Mouse (Mus musculus): Measurements from ENCODE around the gene Duox2. TPM values are rescaled to one million over a fixed set of nuclear protein-coding genes. Genes with fewer than 3 reads are reported as not detected.
"Not testable (repeated sequence)": the region's sequence is repeated elsewhere in the genome, so short reads cannot be mapped to it uniquely, and the experiment has no call there.

The Duox2 gene
- total RNA-seq (2015) (not detected in 2 replicates), total RNA-seq (2017) (not detected in 2 replicates)

DNA sequence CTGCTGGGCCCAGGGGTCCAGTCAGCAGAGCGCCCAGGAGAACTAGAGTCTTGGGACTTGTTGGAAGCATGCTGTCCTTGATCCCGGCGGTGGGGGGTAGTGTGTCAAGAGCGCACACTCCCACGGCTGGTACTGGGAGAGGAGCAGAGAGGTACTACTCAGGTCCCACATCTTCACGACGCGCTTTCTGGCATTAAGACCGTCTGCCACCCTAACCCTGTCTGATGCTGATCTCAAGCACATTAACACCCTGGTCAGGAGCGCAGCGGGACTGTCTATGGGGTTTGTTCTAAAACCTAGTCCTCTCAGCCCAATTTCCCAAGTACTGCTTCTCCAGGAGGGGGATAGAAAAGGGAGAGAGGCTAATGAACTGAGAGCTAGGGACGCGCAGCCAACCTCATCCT is at the start of gene Duox2:
Gene Duox2, minus strand, starts transcription at position 354 of the 404 bp plus-strand sequence.
- no peak for ATAC-seq (ENCODE audit: poor library complexity, severe bottlenecking)

DNA sequence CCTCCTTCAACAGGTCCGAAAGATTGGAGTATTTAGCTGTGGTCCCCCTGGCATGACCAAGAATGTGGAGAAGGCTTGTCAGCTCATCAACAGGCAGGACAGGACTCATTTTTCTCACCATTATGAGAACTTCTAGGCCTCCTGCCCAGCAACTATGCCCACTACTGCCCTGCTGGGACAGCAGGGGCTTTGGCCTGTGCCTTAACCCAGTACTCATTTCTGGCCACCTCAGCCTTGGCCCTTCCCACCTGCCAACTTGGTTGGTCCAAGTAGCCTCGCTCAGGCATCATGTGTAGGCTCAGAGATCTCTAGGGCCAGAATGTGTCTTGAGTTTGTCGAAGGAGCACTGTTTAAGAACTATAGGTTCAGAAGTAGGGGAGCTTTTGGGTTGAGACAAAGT is 49.0 kb upstream of the Duox2 start:
- ATAC-seq (ENCODE audit: poor library complexity, severe bottlenecking) = no peak

DNA sequence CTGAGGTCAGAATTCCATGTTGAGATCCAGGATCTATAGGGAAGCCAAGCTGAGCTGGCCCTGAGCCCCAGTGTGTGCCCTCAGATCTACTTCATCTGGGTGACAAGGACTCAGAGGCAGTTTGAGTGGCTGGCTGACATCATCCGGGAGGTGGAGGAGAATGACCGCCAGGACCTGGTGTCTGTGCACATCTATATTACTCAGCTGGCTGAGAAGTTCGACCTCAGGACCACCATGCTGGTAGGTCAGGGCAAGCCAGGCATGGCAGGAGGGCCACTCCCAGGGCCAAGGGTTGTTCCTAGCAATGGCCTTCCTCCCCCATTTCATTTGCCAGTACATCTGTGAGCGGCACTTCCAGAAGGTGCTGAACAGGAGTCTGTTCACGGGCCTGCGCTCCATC is 47.9 kb upstream of the Duox2 start:
- ATAC-seq (ENCODE audit: poor library complexity, severe bottlenecking) = not testable (repeated sequence)

DNA sequence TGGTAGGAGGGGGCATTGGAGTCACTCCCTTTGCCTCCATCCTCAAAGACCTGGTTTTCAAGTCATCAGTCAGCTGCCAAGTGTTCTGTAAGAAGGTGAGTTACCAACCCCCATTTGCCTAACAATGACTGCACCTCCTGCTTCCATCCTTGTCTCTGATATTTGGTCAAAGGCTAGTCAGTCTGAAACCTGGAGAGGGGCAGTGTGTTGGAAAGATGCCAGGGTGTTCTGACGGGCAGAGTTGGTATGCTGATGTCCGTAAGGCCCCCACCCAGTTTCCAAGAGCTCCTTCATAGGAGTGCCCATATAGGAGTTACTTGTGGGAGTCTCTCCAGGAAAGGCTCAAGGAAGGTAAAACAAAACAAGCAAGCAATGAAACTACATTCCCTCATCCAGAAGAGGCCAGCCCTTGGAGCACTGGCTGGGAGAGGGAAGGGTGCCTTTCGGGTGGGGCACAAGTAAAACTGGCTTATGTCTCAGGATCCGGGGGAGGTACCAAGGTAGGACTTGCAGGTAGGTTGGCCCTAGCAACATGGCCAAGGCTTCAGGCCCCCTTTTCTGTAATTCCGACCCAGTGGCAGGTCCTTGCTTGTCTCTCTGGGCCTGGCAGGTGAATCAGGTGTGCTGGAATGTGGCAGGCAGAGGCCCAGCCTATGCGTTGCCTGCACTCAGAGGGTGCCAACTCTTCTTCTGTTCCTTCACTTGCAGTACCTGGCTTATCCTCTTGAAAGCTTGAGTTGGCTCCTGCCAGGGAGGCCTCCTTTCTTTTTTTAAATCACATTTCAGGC is 47.1 kb upstream of the Duox2 start:
- no peak for ATAC-seq (ENCODE audit: poor library complexity, severe bottlenecking)

DNA sequence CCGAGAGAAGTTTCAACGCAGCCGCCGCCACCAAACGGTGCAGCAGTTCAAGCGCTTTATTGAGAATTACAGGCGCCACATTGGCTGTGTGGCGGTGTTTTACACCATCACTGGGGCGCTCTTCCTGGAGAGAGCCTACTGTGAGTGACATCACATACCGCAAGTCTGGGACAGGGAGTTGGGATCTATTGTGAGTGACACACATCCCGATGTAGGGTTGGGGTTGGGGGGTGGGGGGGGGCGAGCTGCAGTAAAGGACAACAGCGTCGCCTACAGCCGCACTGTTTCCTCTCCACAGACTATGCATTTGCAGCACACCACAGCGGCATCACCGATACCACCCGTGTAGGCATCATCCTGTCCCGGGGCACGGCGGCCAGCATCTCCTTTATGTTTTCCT is 39.0 kb upstream of the Duox2 start:
- ATAC-seq (ENCODE audit: poor library complexity, severe bottlenecking) = no peak

DNA sequence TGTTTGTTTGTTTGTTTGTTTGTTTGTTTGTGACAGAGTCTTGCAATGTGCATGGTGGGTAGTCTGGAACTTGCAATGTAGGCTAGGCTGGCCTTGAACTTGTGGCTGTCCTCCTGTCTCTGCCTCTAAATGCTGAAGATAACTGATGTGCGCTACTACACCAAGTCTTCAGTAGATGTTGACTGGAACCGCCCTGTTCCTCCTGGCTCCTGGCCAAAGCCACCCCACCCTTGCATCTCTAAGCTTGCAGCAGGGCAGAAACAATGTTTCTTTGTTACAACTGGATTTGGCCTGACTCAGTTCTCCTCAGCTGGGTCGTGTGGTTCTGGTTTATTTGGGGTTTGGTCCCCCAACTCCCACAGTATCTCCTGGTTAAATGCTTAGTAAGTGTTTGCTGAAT is 35.9 kb upstream of the Duox2 start:
- ATAC-seq (ENCODE audit: poor library complexity, severe bottlenecking) = no peak

DNA sequence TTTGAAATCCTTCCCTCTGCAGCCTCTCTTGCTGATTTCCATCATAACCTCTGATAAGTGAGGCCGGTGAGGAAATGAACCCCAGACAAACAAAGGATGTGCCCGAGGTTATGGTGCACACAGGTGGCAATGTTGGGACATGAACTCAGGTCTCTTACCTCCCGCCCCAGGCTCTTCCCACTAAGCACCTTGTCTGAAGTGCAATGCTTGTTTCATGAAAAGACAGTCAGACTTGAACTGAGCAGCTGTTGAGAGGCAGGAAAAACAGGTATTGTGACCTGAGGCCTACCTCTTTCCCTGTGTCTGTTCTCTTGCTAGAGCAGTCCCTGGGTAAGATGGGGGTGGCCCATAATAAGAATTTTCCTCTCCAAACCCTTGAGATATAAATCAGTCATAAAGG is 34.0 kb upstream of the Duox2 start:
- no peak for ATAC-seq (ENCODE audit: poor library complexity, severe bottlenecking)

DNA sequence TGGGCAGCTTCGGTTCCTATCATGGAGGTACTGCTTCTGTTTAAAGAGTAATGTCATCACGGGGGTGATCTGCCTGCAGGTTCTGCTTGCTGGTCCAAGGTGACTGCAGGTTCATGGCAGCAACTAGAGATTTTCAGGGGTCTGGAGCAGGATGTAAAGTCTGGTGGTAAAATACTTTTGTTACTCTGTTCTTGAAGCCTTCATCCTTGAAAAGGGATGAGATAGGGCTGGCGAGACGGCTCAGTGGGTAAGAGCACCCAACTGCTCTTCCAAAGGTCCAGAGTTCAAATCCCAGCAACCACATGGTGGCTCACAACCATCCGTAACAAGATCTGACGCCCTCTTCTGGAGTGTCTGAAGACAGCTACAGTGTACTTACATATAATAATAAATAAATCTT is 32.1 kb upstream of the Duox2 start:
- ATAC-seq (ENCODE audit: poor library complexity, severe bottlenecking) = not testable (repeated sequence)

DNA sequence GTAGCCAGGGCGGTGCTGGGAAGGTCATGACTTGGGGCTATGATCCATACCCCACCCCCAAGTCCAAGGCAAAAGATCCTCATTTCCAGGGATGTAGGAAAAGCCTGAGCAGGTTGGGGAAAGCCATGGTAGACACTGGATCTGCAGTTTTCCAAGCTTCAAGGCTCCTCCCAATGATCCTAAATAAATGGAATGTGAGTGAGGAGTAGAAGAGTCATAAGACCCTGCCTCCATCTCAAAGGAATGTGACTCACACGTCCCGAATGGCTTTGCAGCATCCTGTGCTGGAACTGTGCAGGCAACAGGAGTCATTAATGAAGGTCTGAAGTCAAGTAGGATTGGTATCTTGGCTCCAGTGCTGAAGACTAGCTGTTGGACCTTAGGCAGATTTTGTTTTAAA is 29.7 kb upstream of the Duox2 start:
- ATAC-seq (ENCODE audit: poor library complexity, severe bottlenecking) = no peak

DNA sequence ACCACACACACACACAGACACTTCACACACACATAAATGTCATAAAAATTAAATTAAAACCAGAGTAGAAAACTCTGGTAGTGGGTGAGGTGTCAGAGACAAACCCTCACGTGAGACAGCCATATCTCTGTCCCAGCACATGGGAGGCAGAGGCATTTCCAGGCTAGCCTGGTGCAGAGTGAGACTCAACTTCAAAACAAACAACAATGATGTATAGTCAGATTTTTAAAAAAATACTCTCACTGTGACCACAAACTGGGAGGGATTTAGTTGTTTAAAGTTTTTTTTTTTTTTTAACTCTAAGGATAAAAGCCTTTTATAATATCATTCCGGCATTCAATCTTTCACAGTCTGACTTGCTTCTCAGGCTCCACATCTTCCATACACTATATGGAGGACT is 27.1 kb upstream of the Duox2 start:
- no peak for ATAC-seq (ENCODE audit: poor library complexity, severe bottlenecking)

DNA sequence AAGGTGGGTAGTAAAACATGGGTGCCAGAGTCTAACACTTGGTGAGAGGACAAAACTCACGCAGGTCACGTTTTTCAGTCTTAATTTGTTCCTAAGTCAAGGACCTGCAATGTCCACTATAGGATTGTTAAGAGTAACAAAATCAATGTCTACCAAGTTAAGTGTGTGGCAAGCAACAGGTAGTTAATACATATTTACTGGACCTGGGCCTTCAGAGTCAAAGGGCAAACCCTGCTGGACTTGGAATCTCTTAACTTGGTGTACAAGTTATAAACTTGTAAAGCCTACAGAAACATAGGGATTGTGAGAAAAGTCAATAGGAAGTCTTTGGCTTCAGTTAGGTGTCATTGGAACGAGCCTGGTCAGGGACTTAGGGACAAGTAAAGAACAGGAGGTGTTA is 26.3 kb upstream of the Duox2 start:
- ATAC-seq (ENCODE audit: poor library complexity, severe bottlenecking) = no peak

DNA sequence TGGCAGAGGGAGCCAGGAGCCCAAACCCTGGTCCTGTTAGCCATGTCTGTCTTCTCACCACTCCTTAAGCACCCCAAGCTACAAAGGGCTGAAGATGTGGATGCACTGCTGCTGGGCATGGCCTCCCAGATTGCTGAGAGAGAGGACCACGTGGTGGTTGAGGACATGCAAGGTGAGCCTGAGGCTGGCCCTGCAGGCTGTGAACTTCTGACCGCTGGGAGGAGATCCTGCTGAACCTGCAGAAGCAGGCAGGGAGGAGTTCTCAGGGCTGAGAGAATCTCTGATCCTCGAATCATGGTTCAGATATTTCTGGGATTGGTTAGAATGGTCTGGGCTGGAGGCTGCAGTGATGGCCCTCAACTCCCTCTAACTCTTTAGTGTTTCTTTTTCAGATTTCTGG is 25.7 kb upstream of the Duox2 start:
- ATAC-seq (ENCODE audit: poor library complexity, severe bottlenecking) = no peak

DNA sequence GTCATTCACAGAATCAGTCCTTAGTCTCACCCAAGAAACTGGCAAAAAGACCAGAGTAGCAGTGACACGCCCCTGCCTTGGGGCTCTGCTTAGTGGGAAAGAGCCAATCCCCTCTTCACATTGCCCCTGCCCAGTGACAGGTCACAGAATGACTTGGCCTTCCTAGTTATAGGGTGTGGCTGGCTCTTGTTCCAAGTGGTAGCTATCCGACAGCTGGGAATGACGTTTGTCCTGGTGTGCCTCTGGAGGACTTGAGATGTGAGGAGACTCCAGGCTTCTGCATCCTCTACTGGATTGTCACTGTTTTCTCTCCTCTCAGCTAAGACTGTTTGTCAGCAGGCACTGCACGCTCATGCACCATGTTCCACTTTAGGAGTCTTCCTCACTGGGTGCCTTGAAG is 19.1 kb upstream of the Duox2 start:
- ATAC-seq (ENCODE audit: poor library complexity, severe bottlenecking) = no peak

DNA sequence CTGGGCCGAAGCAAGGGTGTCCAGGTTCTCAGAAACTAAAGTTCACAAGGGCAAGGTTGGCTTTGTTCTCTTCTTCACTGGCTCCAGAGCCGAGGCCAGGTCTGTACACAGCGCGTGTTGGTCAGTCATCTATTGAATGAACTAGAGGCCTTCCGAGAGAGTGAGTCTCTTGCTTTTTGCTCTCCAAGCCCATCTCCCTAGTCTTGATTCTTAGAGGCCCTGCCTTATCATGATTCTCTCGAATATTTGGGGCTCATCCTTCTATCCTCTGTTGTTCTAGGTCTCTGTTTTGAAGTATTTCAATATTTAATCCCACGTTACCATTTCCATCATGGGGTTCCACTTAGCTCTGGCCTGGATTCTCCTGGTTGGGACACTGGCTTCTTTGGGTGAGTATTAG is 17.1 kb upstream of the Duox2 start, which contains the start of gene Duox1:
Gene Duox1, plus strand, starts transcription at position 301 of the 400 bp plus-strand sequence.
- no peak for ATAC-seq (ENCODE audit: poor library complexity, severe bottlenecking)

DNA sequence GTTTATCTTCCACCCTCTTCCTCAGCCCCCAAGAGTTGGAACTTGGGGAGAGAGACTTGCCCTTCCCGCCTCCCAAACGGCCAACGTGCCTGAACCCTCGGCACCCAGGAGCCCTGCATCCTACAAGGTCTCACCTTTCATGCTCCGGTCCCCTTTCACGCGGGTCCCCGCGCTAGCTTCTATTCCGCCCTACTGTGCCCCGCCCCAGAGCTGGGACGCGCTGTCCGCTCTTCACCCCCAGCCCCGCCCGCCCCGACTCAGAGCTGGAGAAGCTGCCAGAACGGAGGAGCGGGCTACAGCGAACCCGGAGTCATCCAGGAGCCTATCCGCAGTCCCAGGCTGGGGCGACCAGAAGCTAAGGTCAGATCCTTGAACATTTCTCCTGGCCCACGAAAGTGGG is 15.3 kb upstream of the Duox2 start, which contains the start of gene Duoxa1:
Gene Duoxa1, minus strand, starts transcription at position 195 of the 400 bp plus-strand sequence.
- ATAC-seq (ENCODE audit: poor library complexity, severe bottlenecking) = no peak

DNA sequence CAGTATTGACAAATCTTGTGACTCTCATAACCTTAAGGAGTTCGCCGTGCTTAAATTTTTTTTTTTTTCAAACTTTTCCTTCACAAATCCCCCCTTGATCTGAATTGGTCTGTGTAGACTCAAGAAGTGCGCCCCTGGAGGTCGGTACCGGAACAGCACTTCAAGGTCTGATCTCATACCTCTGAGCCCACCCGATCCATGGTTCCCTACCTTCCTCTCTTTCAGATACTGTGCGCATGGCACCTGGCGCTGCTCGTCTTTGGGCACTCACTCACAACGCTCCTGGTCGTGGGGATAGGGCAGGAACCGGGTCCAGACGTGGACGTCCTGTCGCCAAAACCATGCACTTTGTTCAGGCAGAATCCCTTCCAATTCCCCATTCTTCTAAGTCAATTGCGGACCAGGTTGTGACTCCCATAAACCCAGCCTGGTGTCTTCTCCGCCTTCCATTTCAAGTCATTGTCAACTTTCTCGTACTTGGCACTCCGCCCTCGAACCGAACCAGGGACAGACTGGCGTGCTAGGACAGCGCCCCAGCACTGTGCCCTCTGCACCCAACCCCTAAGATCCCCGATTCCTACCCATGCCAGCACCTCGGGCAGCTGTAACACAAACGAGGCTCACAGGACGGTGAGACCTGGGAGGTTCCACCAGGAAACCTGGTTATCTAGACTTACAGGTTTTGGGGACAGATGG is 14.6 kb upstream of the Duox2 start:
- ATAC-seq (ENCODE audit: poor library complexity, severe bottlenecking) = peak; percentile 82

DNA sequence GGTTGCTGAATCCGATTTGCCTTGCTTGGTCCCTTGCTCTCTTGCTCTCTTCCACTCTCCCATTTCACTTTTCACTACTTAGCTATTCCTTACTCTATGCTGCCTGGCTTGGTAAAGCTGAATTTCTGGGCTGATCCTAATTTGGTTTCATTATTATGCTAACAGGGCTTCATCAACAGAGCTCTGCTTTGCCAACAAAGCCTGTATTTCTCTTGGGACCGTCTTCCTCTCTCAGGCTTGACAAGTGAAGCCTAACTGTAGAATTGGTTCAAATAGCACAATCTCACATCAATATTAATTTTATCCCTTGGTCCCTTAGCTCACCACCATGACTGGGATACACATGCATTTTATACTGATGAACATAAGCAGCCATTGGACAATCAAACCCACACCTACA is 13.3 kb upstream of the Duox2 start:
- no peak for ATAC-seq (ENCODE audit: poor library complexity, severe bottlenecking)

DNA sequence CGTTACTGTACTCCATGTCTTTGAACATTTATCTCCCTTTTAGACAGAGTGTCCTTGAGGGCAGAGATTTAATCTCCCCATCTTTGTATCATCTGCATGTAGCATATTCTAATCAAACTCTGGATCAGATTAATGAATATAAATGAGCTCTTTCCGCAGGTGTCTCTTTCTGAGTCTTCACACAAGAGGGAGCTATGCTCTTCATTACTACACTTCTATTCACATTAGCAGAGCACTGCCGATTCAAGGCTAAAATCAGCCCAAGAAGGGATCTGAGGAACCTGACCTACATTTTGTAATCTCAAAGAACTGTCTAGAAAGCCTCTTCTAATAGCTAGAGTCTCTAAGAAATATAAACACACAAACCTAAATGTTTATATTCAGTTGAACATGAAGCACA is 11.4 kb upstream of the Duox2 start:
- ATAC-seq (ENCODE audit: poor library complexity, severe bottlenecking) = no peak

DNA sequence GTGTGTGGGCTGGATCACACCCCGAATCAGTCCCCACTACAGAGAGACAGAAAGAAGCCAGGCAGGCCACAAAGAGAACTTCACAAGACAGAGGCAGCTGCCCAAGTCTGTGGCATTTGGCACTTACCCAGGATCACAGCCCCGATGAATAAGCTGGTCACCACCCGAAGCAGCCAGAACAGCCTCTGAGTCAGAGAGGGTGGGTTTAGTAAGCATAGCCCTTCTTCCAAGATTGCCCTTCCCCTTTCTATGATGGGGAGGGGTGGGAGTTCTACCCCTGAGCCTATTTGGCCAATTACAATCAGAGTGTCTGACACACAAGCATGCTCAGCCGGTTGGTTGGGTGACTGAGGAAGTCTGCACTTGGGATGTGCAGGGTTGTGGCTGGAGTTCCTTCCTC is 7.9 kb upstream of the Duox2 start:
- ATAC-seq (ENCODE audit: poor library complexity, severe bottlenecking) = no peak

DNA sequence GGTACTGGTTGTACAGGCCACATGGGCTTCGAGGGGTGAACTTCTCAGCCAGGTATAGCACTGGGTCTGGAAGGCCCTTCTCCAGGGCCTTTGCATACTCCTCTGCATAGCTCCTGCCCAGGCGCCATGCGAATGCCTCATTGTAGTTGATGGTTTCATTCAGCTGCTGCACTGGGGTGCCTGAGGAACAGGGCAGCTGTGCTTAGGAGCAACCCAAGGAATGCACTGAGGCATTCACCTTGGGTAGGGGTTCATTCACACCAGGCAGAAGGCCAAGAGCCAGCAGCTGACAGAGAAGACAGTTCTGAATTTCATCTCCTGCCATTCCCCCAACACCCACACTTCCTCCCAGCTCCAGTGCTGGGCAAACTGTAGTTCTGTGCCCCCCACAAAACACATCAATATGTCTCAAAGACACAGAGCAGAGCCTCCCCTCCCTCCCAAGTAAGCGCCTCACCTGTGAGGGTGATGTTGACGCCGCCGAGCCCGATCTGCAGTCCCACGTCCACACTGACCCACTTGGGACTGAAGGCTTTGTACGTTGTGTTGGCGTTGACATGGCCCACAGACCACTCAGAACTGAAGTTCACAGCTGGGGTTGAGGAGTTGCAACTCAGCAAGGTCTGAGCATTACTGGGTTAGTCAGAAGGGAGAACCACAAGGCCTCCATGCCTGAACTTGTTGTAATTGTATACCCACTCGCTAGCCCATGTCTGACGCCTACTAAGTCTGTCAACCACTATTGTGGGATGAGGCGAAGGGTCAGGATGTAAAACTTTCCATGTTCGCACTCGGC is 7.0 kb upstream of the Duox2 start:
- no peak for ATAC-seq (ENCODE audit: poor library complexity, severe bottlenecking)

DNA sequence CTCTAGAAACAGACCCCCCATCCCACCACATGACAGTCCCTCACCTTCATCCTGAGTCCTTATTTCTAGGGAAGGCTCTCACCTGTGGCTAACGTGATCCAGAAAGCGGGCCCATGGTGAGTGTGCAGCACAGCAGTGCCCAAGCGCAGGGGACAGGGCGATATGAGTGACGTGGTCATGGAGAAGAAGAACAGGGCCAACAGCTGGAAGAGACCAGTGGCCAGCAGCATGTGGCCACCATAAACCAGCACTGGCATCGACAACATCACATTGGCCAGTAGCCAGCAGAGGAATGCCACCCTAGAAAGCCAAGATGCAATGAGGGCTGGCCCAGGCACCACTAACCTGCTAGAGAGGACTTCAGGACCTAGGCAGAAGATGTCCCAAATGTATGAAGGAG is 6.3 kb upstream of the Duox2 start:
- ATAC-seq (ENCODE audit: poor library complexity, severe bottlenecking) = no peak

Measured in megakaryocyte, adult 5-6 weeks (primary cell).